Mouse (Mus musculus) forebrain, postnatal 0 days (tissue): ENCODE data around the gene Ist1. TPM values are rescaled to one million over a fixed set of nuclear protein-coding genes. Genes with fewer than 3 reads are reported as not detected.
A peak's percentile ranks its signal among the peaks of the same experiment; 100 is the strongest.

ENCODE experiments used
- ATAC-seq: fragments of 200-750 bp; cut with Nextera tagmentation; 2 replicates; pipeline ENCODE4 v1.8.0; 2017; ENCODE audit warnings: mild to moderate bottlenecking, moderate library complexity
- DNase-seq: peaks from one replicate; pipeline ENCODE4 v3.0.0-alpha.2; 2015
- H3K27ac ChIP-seq: fragments of 300-500 bp; sonication (generic); 2 replicates; pipeline ENCODE4 v1.5.1; 2014; ENCODE audit warnings: low read depth, mild to moderate bottlenecking, antibody characterized with exemption, low read length, moderate library complexity, mixed read lengths
- H3K27me3 ChIP-seq: fragments of 300-500 bp; sonication (generic); 2 replicates; pipeline ENCODE4 v1.6.1; 2014; ENCODE audit warnings: mild to moderate bottlenecking, low read length, mixed read lengths; ENCODE audit not compliant: insufficient read depth
- H3K36me3 ChIP-seq: fragments of 300-500 bp; sonication (generic); 2 replicates; pipeline ENCODE4 v1.6.1; 2014; ENCODE audit warnings: mild to moderate bottlenecking, moderate library complexity; ENCODE audit not compliant: insufficient read depth
- H3K4me1 ChIP-seq: fragments of 300-500 bp; sonication (generic); 2 replicates; pipeline ENCODE4 v1.6.1; 2014; ENCODE audit warnings: antibody characterized with exemption; ENCODE audit not compliant: insufficient read depth
- H3K4me2 ChIP-seq: fragments of 300-500 bp; sonication (generic); 2 replicates; pipeline ENCODE4 v1.6.1; 2014; ENCODE audit warnings: low read depth, mild to moderate bottlenecking, moderate library complexity
- H3K4me3 ChIP-seq: fragments of 300-500 bp; sonication (generic); 2 replicates; pipeline ENCODE4 v1.5.1; 2014; ENCODE audit warnings: low read depth, low read length, mixed read lengths
- H3K9ac ChIP-seq: fragments of 300-500 bp; sonication (generic); 2 replicates; pipeline ENCODE4 v1.6.1; 2014; ENCODE audit warnings: mild to moderate bottlenecking
- H3K9me3 ChIP-seq: fragments of 300-500 bp; sonication (generic); 2 replicates; pipeline ENCODE4 v1.6.1; 2016; ENCODE audit warnings: low read length
- CTCF ChIP-seq: sonication (generic); IDR thresholded peaks from 2 replicates; pipeline ENCODE4 v1.5.1; 2016; ENCODE audit warnings: antibody characterized with exemption, control low read depth, low read depth
- WGBS: fragments of 180-500 bp; shearing (Covaris S2); extraction: QIAGEN DNeasy Blood & Tissue Kit; methylation state at CpG from one replicate; pipeline ENCODE4 v1.1.7; 2014; 5-methylcytosine and 5-hydroxymethylcytosine counted together
- polyA plus RNA-seq: library from polyadenylated mRNA; unstranded; fragments of >200 nt; fragmentation: Nextera tagmentation; extraction: Ambion mirVana; gene quantifications from 2 replicates; pipeline ENCODE4 v1.2.1, GENCODE M21; 2015
- total RNA-seq: library from RNA; depleted of rRNA; stranded (reverse); fragments of >200 nt; gene quantifications from 2 replicates; pipeline ENCODE4 v1.2.3, GENCODE M21; 2014

The Ist1 gene
- total and polyA plus RNA-seq, 2 experiments from 2014 or later = 110 to 139 TPM

DNA sequence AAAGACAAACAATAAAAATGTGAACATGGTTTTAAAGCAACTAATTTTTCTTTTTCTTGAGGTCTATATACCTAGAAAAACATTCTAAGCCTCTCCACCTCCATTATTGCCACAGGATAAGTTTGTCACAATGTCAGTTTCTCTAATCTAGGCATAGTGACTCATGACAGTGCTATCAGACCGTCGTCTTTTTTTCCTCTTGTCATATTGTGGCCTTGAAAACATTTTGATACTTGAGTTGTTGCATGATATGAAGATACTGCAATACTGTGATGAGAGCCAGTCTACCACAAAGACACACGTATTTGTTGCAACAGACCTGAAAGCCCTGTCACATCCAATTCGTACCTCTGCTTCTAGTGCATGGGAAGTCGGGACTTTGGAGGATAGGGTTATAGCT is 21.9 kb upstream of the Ist1 start:
- DNase-seq (no peak), ATAC-seq (no peak)
- Histone ChIP-seq H3K4me3 (no peak overlapping the region), H3K9me3 (no peaks in the 10 kb centered on the region), H3K4me1 (no peaks in the 10 kb centered on the region), H3K4me2 (no peak overlapping the region), H3K27ac (no peak overlapping the region), H3K27me3 (no peaks in the 10 kb centered on the region), H3K9ac (no peak overlapping the region), H3K36me3 (peaks cover 89% of the 10 kb centered on the region)
- TF ChIP-seq CTCF = no peak
- 93% methylated on average over 5 of the region's 5 CpGs for WGBS

DNA sequence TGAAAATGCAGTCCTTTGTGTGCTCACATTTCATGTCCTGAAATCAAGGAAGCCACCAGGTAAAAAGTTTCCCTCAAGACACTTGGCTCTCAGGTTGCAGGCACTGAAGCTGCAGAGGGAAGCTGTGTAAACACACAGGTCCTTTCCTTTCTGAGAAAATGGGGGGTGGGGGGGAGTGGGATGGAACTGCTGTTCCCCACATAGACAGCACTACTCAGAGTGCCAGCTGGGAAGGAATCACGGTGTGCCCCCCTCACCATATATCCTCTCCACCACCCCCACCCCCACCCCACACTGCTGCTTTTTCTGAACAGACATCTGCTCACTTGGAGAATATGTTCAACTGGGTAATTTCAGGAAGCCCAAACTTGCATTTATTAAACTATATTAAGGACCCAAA is 19.5 kb upstream of the Ist1 start:
- no peak overlapping the region for H3K4me3 ChIP-seq
- peaks cover 87% of the 10 kb centered on the region for H3K36me3 ChIP-seq
- WGBS = 66% methylated on average over 1 of the region's 1 CpGs
- H3K9ac ChIP-seq = no peak overlapping the region
- no peak for ATAC-seq
- no peak for TF ChIP-seq CTCF
- no peaks in the 10 kb centered on the region for H3K27me3 ChIP-seq
- peaks cover 7% of the 10 kb centered on the region for H3K4me1 ChIP-seq
- DNase-seq = no peak
- no peak overlapping the region for H3K27ac ChIP-seq
- no peak overlapping the region for H3K4me2 ChIP-seq
- H3K9me3 ChIP-seq = no peaks in the 10 kb centered on the region

DNA sequence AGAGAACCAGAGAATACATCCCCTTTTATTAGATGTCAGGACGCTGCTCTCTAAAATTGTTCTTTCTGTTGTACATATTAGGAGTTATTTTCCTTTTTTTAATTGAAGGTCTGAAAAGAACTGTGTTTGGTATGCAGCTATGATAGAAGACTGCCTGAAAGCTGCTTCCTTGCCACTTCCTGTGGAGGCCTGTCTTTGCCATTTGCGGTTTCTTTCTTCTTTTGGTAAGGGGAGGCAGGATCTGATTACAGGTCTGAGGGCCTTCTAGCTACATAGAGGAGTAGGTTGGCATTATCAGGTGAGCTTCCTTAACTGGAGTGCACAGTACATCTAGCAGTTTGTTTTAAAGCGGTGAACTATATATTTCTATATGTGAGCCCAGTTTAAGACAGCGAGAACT is 14.9 kb upstream of the Ist1 start:
- 95% methylated on average over 4 of the region's 4 CpGs for WGBS
- H3K4me3 ChIP-seq = no peak overlapping the region
- ATAC-seq (no peak), DNase-seq (no peak)
- H3K9ac ChIP-seq = no peak overlapping the region
- no peaks in the 10 kb centered on the region for H3K9me3 ChIP-seq
- peaks cover 51% of the 10 kb centered on the region for H3K36me3 ChIP-seq
- peaks cover 17% of the 10 kb centered on the region for H3K4me1 ChIP-seq
- H3K27me3 ChIP-seq = no peaks in the 10 kb centered on the region
- no peak overlapping the region for H3K27ac ChIP-seq
- peak overlapping the region; percentile 13; the same call in 1 of the 2 replicates for H3K4me2 ChIP-seq
- TF ChIP-seq CTCF = no peak

DNA sequence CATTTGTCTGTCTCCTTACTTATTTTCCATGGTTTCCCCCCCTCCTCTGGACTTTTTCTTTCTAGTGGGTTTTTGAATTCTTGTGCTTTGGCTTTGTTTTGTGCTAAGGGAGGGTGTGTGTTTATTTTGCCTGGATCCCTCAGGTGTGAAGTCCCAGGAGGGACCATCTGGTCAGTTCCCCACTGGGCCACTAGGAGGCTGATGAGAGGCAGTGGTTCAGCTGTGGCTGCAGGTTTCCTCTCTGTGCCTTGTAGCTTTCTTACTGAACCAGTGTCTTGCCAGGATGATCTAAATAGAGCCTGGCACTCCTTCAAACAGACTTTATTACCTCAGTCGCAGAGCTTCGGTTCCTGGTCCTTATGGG is 13.8 kb upstream of the Ist1 start:
- ATAC-seq = peak; percentile 34; the same call in 1 of the 2 replicates
- H3K27me3 ChIP-seq = no peaks in the 10 kb centered on the region
- peaks cover 17% of the 10 kb centered on the region for H3K4me1 ChIP-seq
- peak; percentile 83 for TF ChIP-seq CTCF
- peaks cover 41% of the 10 kb centered on the region for H3K36me3 ChIP-seq
- WGBS = 18% methylated on average over 2 of the region's 2 CpGs
- DNase-seq = peak; percentile 66
- H3K4me3 ChIP-seq = peak overlapping the region; percentile 62
- no peaks in the 10 kb centered on the region for H3K9me3 ChIP-seq
- H3K9ac ChIP-seq = peak overlapping the region; percentile 93
- H3K27ac ChIP-seq = no peak overlapping the region
- H3K4me2 ChIP-seq = peak overlapping the region; percentile 61

DNA sequence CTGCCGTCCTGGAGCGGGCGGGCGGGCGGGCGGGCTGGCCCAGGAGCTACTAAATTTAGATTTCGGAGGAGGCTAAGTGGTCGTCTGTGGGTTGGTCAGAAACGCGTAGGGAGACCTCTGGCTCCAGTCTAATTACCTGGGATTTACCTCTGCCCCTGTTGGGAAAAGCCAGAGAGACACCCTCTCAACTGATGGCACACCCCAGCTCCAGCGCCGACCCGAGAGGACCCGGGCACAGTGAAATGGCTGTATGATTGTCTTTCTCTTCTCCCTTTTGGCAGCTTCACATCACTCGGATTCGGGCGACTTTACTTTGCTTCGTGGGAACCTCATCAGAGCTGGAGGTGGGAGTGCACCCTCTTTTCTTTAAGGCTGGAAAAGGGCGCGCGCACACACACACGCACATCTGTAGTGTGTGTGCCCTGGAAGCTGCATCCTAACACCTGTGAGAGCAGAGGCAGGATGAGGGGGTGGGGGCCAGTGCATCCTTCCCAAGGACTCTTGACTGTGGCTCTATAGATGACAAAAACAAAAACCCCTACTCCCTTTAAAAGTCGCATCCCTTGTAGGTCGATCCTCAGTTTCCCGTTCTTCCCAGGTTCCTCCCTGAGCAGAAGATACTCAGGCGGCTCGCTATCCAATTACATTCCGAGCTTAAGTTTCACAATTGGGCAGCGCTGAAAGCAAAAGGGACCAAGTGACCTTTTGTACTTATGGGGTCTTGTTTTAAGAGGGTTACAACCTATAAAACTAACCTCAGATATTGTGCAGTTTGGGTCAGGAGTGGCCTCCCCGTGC is 13.2 kb upstream of the Ist1 start:
- Histone ChIP-seq H3K9me3 (no peaks in the 10 kb centered on the region), H3K4me3 (peak overlapping the region; percentile 62), H3K27ac (peak overlapping the region; percentile 92), H3K27me3 (no peaks in the 10 kb centered on the region), H3K9ac (peak overlapping the region; percentile 93), H3K4me2 (peak overlapping the region; percentile 61), H3K36me3 (peaks cover 35% of the 10 kb centered on the region), H3K4me1 (peaks cover 17% of the 10 kb centered on the region)
- DNase-seq (peak; percentile 30), ATAC-seq (peak; percentile 14; the same call in 1 of the 2 replicates)
- 2% methylated on average over 25 of the region's 30 CpGs for whole genome bisulfite sequencing
- no peak for TF ChIP-seq CTCF

DNA sequence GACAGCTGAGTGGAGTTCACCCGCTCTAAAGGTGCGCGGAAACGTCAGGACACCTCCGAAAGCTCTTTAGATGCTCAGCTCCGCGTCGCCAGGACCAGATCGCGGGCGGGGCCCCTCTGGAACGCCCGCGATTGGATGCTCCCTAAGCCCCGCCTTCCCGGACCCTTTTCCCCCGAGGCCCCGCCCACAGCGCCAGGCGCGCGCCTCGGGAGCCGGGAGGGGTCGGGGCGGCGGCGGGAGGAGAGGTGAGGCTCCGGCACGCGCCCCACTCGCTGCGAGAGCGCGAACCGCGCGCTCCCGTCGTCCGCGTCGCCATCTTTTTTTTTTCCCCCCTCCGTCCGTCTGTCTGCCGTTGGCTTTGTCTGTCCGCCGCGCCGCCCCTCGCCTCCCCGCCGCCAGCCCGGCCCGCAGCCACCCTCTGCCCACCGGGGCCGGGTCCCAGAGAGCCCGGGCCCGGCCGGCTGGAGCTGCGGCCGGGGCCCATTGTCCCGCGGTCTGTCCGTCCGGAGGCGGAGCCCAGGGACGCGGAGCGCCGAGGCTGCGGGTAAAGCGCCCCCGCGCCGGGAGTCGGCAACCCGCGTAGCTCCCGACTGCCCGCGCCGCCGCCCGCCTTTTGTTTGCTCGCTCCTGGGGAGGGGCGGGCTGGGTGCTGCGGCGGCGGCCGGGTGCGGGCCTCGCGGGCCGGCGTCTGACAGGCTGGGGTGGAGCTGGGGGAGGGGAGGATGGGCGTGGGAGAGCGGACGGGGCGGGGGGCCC is 12.4 kb upstream of the Ist1 start, which contains the start of gene Zfp821:
Gene Zfp821, plus strand, starts transcription at position 227 of the 756 bp plus-strand sequence.
- Histone ChIP-seq H3K36me3 (peaks cover 28% of the 10 kb centered on the region), H3K4me3 (peak within 1 kb of the TSS; percentile 62), H3K27ac (peak within 1 kb of the TSS; percentile 92), H3K9me3 (no peaks in the 10 kb centered on the region), H3K4me2 (peak within 1 kb of the TSS; percentile 61), H3K9ac (peak within 1 kb of the TSS; percentile 93), H3K27me3 (no peaks in the 10 kb centered on the region), H3K4me1 (peaks cover 17% of the 10 kb centered on the region)
- no peak for TF ChIP-seq CTCF
- ATAC-seq (peak; percentile 94), DNase-seq (peak; percentile 98)
- WGBS = 3% methylated on average over 90 of the region's 100 CpGs
